20 mouse cellular contexts compared by ENCODE assay signal in the genomic region with DNA sequence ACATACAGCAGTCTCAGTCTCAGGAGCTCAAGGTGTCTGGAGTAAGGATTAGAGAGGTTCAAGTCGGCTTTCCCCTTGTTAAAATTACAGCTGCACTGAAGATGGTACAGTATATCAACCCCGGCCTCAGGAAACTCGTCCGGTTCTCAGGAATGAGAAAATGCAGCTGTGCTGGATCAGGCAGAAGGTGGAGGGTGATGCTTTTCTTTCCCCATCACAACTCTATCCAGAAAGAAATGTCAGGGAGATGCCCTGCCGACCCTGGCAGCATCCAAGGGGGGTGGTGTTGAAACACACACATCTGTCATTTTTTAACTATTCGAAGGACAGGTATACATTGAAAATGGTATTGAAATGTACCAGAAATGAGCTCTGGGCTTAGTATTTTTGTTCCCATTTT.
DNase-seq lines count a peak whose midpoint lies in the region; ATAC-seq lines count a peak whose summit lies in the region.
"Had no signal": no experiment of that assay in that cellular context is flagged by ENCODE, and none has a peak within 500 bp of the region (broad histone marks: within the 10 kb centered on the region; RNA-seq: fewer than 3 reads in every experiment).

No protein-coding gene starts in this region.

- H3K4me1 ChIP-seq in heart, embryonic 12.5 days (replicated peaks), result peaks cover 27% of the 10 kb centered on the region
- no peaks in the 10 kb centered on the region for H3K4me1 ChIP-seq in kidney, embryonic 14.5 days (ENCODE audit: control insufficient read depth, insufficient read depth, low read length)
- peaks cover 12 to 27% of the 10 kb centered on the region in 2 experiments for H3K4me1 ChIP-seq in heart, embryonic 14.5 days (ENCODE audit: control insufficient read depth in 2 of 2, insufficient read depth in 2 of 2, low read length in 2 of 2)
- H3K4me1 ChIP-seq: megakaryocyte, embryonic 14.5 days; neural tube, embryonic 12.5 days had no signal

- no peak overlapping the region for H3K4me3 ChIP-seq in heart, embryonic 12.5 days
- H3K4me3 ChIP-seq in kidney, embryonic 14.5 days (ENCODE audit: low read length), result no peak overlapping the region
- no peak overlapping the region for H3K4me3 ChIP-seq in heart, embryonic 14.5 days (ENCODE audit: control insufficient read depth in 1 of 2, insufficient read depth in 1 of 2, low read depth in 1 of 2, low read length in 2 of 2)
- H3K4me3 ChIP-seq: embryonic facial prominence, embryonic 13.5 days; megakaryocyte, embryonic 14.5 days; neural tube, embryonic 12.5 days had no signal

- DNase-seq in heart, adult 11 months, result peak; percentile 83
- no peak for DNase-seq in kidney, adult 8-10 months
- peak; percentile 22 for DNase-seq in 3T3-L1 (ENCODE audit: low read depth, low spot score)
- DNase-seq in cerebellum, adult 18-20 months, result no peak
- no peak for DNase-seq in cerebellum, adult 9-11 months
- DNase-seq: adrenal gland, postnatal 25 days; B cell, adult 2 months; cerebellum, adult 11-12 months; cerebellum, postnatal 36 days; forebrain, postnatal 0 days; kidney, postnatal 10 days; layer of hippocampus, postnatal 36 days; liver; thymus, postnatal 14 days had no signal

- 40% methylated on average over 6 of the region's 6 CpGs for WGBS in heart, embryonic 12.5 days
- WGBS in kidney, embryonic 14.5 days, result 27% methylated on average over 6 of the region's 6 CpGs
- 40% methylated on average over 6 of the region's 6 CpGs for WGBS in heart, embryonic 14.5 days

- no peak overlapping the region for H3K4me2 ChIP-seq in heart, embryonic 12.5 days
- no peak overlapping the region for H3K4me2 ChIP-seq in kidney, embryonic 14.5 days (replicated peaks; ENCODE audit: low read depth, low read length)
- H3K4me2 ChIP-seq in heart, embryonic 14.5 days (ENCODE audit: low read length), result no peak overlapping the region
- H3K4me2 ChIP-seq: embryonic facial prominence, embryonic 13.5 days; neural tube, embryonic 12.5 days had no signal

- no peak for ATAC-seq in heart, embryonic 12.5 days (ENCODE audit: insufficient number of reproducible peaks, low FRiP score)
- ATAC-seq in kidney, embryonic 14.5 days (ENCODE audit: low FRiP score, low TSS enrichment), result peak; percentile 83; the same call in 1 of the 2 replicates
- no peak for ATAC-seq in heart, embryonic 14.5 days (ENCODE audit: insufficient number of reproducible peaks, insufficient read depth, low FRiP score, low read depth)
- ATAC-seq: forebrain, postnatal 0 days had no signal

- H3K9ac ChIP-seq in heart, embryonic 12.5 days, result no peak overlapping the region
- H3K9ac ChIP-seq in kidney, embryonic 14.5 days (ENCODE audit: low read depth, low read length), result no peak overlapping the region
- H3K9ac ChIP-seq in heart, embryonic 14.5 days (ENCODE audit: low read length), result no peak overlapping the region
- H3K9ac ChIP-seq: embryonic facial prominence, embryonic 13.5 days; forebrain, postnatal 0 days; neural tube, embryonic 12.5 days had no signal

- H3K27ac ChIP-seq in heart, embryonic 12.5 days (ENCODE audit: poor library complexity, severe bottlenecking), result no peak overlapping the region; the same call in 1 of the 2 replicates
- H3K27ac ChIP-seq in kidney, embryonic 14.5 days (ENCODE audit: low read depth, low read length), result no peak overlapping the region
- 0 out of 4 replicates have a peak overlapping the region, but pooled peaks have one; percentile 20 to 25 for H3K27ac ChIP-seq in heart, embryonic 14.5 days (replicated peaks in 1 of 2; ENCODE audit: control insufficient read depth in 1 of 2, insufficient read depth in 1 of 2, low read depth in 2 of 2, low read length in 2 of 2)
- H3K27ac ChIP-seq: embryonic facial prominence, embryonic 13.5 days; neural tube, embryonic 12.5 days had no signal

- no peaks in the 10 kb centered on the region for H3K36me3 ChIP-seq in heart, embryonic 12.5 days
- no peaks in the 10 kb centered on the region for H3K36me3 ChIP-seq in kidney, embryonic 14.5 days (ENCODE audit: control insufficient read depth, insufficient read depth, low read length)
- no peaks in the 10 kb centered on the region for H3K36me3 ChIP-seq in heart, embryonic 14.5 days (ENCODE audit: control insufficient read depth, insufficient read depth, low read length)
- H3K36me3 ChIP-seq: embryonic facial prominence, embryonic 13.5 days; neural tube, embryonic 12.5 days had no signal

- H3K9me3 ChIP-seq in heart, embryonic 12.5 days (replicated peaks), result no peaks in the 10 kb centered on the region
- no peaks in the 10 kb centered on the region for H3K9me3 ChIP-seq in kidney, embryonic 14.5 days (ENCODE audit: control insufficient read depth, low read length)
- no peaks in the 10 kb centered on the region for H3K9me3 ChIP-seq in heart, embryonic 14.5 days (ENCODE audit: control insufficient read depth, low read length)
- H3K9me3 ChIP-seq: embryonic facial prominence, embryonic 13.5 days; neural tube, embryonic 12.5 days had no signal

- no peaks in the 10 kb centered on the region for H3K27me3 ChIP-seq in heart, embryonic 12.5 days (replicated peaks)
- H3K27me3 ChIP-seq in kidney, embryonic 14.5 days (ENCODE audit: control insufficient read depth, insufficient read depth, low read length), result no peaks in the 10 kb centered on the region
- H3K27me3 ChIP-seq in heart, embryonic 14.5 days (ENCODE audit: control insufficient read depth, insufficient read depth, low read length), result no peaks in the 10 kb centered on the region
- H3K27me3 ChIP-seq: megakaryocyte, embryonic 14.5 days; neural tube, embryonic 12.5 days had no signal

Comparison
In these comparisons a context has a peak if more than half of its experiments do, and no peak if none do; other contexts are left out.
1. H3K27ac ChIP-seq: peak in heart, embryonic 14.5 days (2 of 2); none in heart, embryonic 12.5 days (single experiment) and kidney, embryonic 14.5 days (single experiment).
2. DNase-seq: peak in heart, adult 11 months (single experiment) and 3T3-L1 (single experiment); none in kidney, adult 8-10 months (0 of 2), cerebellum, adult 18-20 months (0 of 2) and cerebellum, adult 9-11 months (single experiment).